Mouse (Mus musculus): ENCODE measurements around the gene Npnt. TPM values are rescaled to one million over a fixed set of nuclear protein-coding genes. Genes with fewer than 3 reads are reported as not detected.

Npnt gene
- polyA plus RNA-seq, 1 experiment, result 123 TPM

DNA sequence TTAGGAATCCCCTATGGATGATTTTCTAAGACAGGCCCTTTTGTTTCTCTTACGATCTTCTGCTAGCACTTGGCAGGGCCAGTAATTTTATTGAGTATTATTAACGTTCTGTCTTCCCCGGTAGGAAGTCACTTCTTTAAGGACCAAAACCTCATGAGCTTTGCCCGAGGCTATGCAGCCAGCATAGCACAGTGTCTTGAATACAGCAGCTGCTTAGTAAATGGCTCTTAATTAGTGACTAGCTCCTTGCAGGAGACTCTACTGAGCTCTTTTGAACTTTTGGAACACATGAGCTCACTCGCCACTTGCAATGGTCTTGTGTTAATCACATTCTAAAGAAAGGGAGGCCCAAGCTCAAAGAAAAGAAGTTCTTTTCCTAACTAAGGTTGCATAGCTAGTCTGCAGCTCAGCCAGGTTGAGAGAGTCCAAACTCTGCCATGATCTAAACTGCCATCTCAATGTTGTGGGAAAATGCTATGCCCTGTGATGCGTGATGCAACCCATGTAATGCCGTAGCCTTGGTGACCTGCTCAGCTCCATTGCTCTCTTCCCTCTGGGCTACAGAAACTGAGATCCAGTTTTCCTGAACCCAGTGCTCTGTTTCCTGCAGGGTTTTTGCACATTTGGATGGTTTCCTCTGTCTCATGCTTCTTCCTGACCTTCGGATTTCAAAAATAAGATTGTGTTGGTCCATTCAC is 42.4 kb downstream of the Npnt start:
- no peaks in the 10 kb centered on the region for H3K27me3 ChIP-seq (ENCODE audit: control insufficient read depth, insufficient read depth, insufficient read length)
- no peak for TF ChIP-seq USF1 (IDR thresholded peaks at IDR 0.05; ENCODE audit: low read depth)
- no peak for TF ChIP-seq E2F4 (IDR thresholded peaks at IDR 0.05; ENCODE audit: insufficient read depth)
- no peak overlapping the region for H3K4me2 ChIP-seq (ENCODE audit: low read depth)
- H3K79me2 ChIP-seq (ENCODE audit: control insufficient read depth, insufficient read depth), result no peaks in the 10 kb centered on the region
- peaks cover 2% of the 10 kb centered on the region for H3K36me3 ChIP-seq (ENCODE audit: control insufficient read depth, insufficient read depth)
- H3ac ChIP-seq (ENCODE audit: control insufficient read depth, insufficient read length), result no peak overlapping the region
- H3K4me3 ChIP-seq, result no peak overlapping the region

DNA sequence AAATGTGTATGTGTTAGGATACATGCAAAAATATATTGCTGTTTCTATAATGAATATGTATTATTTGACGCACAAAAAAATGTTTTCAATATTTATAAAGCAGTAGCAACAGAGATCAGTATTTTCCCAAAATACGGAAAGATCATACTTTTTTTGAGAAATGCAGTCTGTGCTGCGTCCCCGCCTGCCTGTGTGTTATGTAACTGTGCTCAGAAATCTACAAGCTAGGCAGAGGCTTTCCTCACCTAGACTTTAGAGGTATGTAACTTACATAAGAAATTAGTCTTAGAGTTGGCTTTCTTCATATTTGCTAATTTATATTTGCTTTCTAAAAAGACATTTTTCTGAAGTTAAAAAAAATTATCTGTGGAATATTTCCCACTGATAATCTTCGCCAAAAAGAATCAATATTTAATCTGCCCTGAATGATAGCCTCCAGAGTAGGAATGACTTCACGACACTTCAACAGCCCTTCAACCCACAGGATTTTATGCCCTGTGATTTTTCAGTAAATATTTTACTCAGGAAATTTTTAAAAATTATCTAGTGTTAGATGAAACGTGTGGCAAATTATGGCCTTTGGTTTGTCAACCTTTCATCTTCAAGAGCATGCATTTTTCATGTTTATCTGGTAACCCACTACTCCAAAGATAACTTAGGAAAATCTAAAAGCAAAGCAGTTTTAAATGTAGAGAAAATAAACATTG is 44.7 kb downstream of the Npnt start:
- no peaks in the 10 kb centered on the region for H3K27me3 ChIP-seq (ENCODE audit: control insufficient read depth, insufficient read depth, insufficient read length)
- no peak overlapping the region for H3ac ChIP-seq (ENCODE audit: control insufficient read depth, insufficient read length)
- no peak overlapping the region for H3K4me3 ChIP-seq
- H3K4me2 ChIP-seq (ENCODE audit: low read depth), result no peak overlapping the region
- no peaks in the 10 kb centered on the region for H3K79me2 ChIP-seq (ENCODE audit: control insufficient read depth, insufficient read depth)
- TF ChIP-seq SRF (IDR thresholded peaks at IDR 0.05; ENCODE audit: control insufficient read depth, insufficient read length, low read depth), result no peak
- no peak for TF ChIP-seq POLR2AphosphoS2 (IDR thresholded peaks at IDR 0.05; ENCODE audit: insufficient read length, low read depth)
- TF ChIP-seq USF1 (IDR thresholded peaks at IDR 0.05; ENCODE audit: low read depth), result no peak
- no peak for TF ChIP-seq TCF3 (IDR thresholded peaks at IDR 0.05; ENCODE audit: insufficient read length, low read depth)
- TF ChIP-seq TCF12 (IDR thresholded peaks at IDR 0.05; ENCODE audit: insufficient read depth, poor library complexity, severe bottlenecking), result no peak
- no peak for TF ChIP-seq MYOD1 (IDR thresholded peaks at IDR 0.05; ENCODE audit: control insufficient read depth in 1 of 3, insufficient read length in 2 of 3, low read depth in 2 of 3)
- no peak for TF ChIP-seq POLR2A (IDR thresholded peaks at IDR 0.05; ENCODE audit: insufficient read length, low read depth)
- TF ChIP-seq CEBPB (IDR thresholded peaks at IDR 0.05; ENCODE audit: insufficient read depth, poor library complexity, severe bottlenecking), result no peak
- no peak for TF ChIP-seq REST (IDR thresholded peaks at IDR 0.05; ENCODE audit: insufficient read depth, insufficient read length)
- no peak for TF ChIP-seq MAX (IDR thresholded peaks at IDR 0.05; ENCODE audit: low read depth)
- TF ChIP-seq E2F4 (IDR thresholded peaks at IDR 0.05; ENCODE audit: insufficient read depth), result no peak
- no peak for TF ChIP-seq MYOG (IDR thresholded peaks at IDR 0.05; ENCODE audit: control insufficient read depth in 1 of 3, insufficient read depth in 1 of 3, insufficient read length in 2 of 3, low read depth in 2 of 3)
- peaks cover 6% of the 10 kb centered on the region for H3K36me3 ChIP-seq (ENCODE audit: control insufficient read depth, insufficient read depth)

DNA sequence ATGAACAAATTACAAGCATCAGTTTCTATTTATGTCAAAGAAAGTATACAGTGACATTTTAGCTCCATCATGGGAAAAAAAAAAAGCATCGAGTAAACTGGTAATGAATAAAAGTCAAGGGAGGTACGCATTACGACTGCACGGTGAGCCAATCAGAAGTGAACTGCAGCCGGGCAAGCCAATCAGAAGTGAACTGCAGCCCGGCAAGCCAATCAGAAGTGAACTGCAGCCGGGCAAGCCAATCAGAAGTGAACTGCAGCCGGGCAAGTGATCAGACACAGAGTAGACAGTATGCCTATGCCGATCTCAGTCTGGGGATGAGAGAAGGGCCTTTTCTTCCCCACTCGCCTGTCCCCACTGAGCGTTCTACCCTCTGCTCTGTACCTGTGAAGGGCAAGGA is 46.7 kb downstream of the Npnt start:
- Histone ChIP-seq H3K36me3 (ENCODE audit: control insufficient read depth, insufficient read depth) (peaks cover 6% of the 10 kb centered on the region), H3ac (ENCODE audit: control insufficient read depth, insufficient read length) (no peak overlapping the region), H3K4me2 (ENCODE audit: low read depth) (no peak overlapping the region), H3K4me3 (no peak overlapping the region), H3K79me2 (ENCODE audit: control insufficient read depth, insufficient read depth) (no peaks in the 10 kb centered on the region), H3K27me3 (ENCODE audit: control insufficient read depth, insufficient read depth, insufficient read length) (no peaks in the 10 kb centered on the region)
- TF ChIP-seq TCF12 (IDR thresholded peaks at IDR 0.05; ENCODE audit: insufficient read depth, poor library complexity, severe bottlenecking), result no peak
- TF ChIP-seq MYOD1 (IDR thresholded peaks at IDR 0.05; ENCODE audit: control insufficient read depth in 1 of 3, insufficient read length in 2 of 3, low read depth in 2 of 3), result no peak
- no peak for TF ChIP-seq USF1 (IDR thresholded peaks at IDR 0.05; ENCODE audit: low read depth)
- no peak for TF ChIP-seq CEBPB (IDR thresholded peaks at IDR 0.05; ENCODE audit: insufficient read depth, poor library complexity, severe bottlenecking)
- TF ChIP-seq POLR2A (IDR thresholded peaks at IDR 0.05; ENCODE audit: insufficient read length, low read depth), result no peak
- TF ChIP-seq POLR2AphosphoS2 (IDR thresholded peaks at IDR 0.05; ENCODE audit: insufficient read length, low read depth), result no peak
- no peak for TF ChIP-seq MYOG (IDR thresholded peaks at IDR 0.05; ENCODE audit: control insufficient read depth in 1 of 3, insufficient read depth in 1 of 3, insufficient read length in 2 of 3, low read depth in 2 of 3)
- no peak for TF ChIP-seq SRF (IDR thresholded peaks at IDR 0.05; ENCODE audit: control insufficient read depth, insufficient read length, low read depth)
- no peak for TF ChIP-seq REST (IDR thresholded peaks at IDR 0.05; ENCODE audit: insufficient read depth, insufficient read length)
- no peak for TF ChIP-seq E2F4 (IDR thresholded peaks at IDR 0.05; ENCODE audit: insufficient read depth)
- no peak for TF ChIP-seq TCF3 (IDR thresholded peaks at IDR 0.05; ENCODE audit: insufficient read length, low read depth)
- no peak for TF ChIP-seq MAX (IDR thresholded peaks at IDR 0.05; ENCODE audit: low read depth)

DNA sequence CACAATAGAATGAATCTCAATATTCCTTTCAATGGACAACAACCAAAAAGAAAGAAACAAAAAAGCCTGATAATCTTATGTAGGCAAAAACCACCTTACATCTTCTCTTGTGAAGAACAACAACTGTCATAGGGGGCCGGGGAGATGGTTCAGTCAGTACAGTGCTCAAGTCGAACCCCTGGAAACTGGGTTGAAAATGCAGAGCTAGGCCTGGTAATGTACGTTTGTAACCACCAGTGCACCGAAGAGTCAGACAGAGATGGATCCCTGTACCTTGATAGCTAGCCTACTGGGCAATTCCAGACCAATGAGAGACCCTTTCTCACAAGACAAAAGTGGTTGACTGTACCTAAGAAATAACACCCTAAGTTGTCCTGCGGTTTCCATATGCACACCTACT is 47.2 kb downstream of the Npnt start:
- Histone ChIP-seq H3K4me3 (no peak overlapping the region), H3K79me2 (ENCODE audit: control insufficient read depth, insufficient read depth) (no peaks in the 10 kb centered on the region), H3K4me2 (ENCODE audit: low read depth) (no peak overlapping the region), H3ac (ENCODE audit: control insufficient read depth, insufficient read length) (no peak overlapping the region), H3K36me3 (ENCODE audit: control insufficient read depth, insufficient read depth) (peaks cover 6% of the 10 kb centered on the region), H3K27me3 (ENCODE audit: control insufficient read depth, insufficient read depth, insufficient read length) (no peaks in the 10 kb centered on the region)
- TF ChIP-seq SRF (IDR thresholded peaks at IDR 0.05; ENCODE audit: control insufficient read depth, insufficient read length, low read depth) (no peak), MYOD1 (IDR thresholded peaks at IDR 0.05; ENCODE audit: control insufficient read depth in 1 of 3, insufficient read length in 2 of 3, low read depth in 2 of 3) (no peak), E2F4 (IDR thresholded peaks at IDR 0.05; ENCODE audit: insufficient read depth) (no peak)

DNA sequence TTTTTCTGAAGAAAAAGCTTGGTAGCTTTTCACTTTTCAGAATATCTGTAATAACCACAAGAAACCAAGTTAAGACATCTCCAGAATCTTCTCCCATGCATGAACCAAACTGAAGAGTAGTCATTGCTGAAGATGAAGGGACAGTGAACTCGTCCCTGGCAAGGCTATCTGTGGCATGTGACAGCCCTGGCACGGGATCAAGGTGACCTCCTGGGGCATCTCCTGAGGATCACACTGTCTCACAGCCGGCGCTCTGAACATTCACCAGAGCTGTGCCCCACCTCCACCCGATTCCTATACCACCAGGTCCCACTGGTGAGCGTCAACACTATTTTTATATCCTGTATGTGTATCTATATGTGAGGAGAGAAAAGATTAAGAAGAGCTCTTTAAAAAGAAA is 47.9 kb downstream of the Npnt start:
- Histone ChIP-seq H3K4me2 (ENCODE audit: low read depth) (no peak overlapping the region), H3K79me2 (ENCODE audit: control insufficient read depth, insufficient read depth) (no peaks in the 10 kb centered on the region), H3K4me3 (no peak overlapping the region), H3K27me3 (ENCODE audit: control insufficient read depth, insufficient read depth, insufficient read length) (no peaks in the 10 kb centered on the region), H3ac (ENCODE audit: control insufficient read depth, insufficient read length) (no peak overlapping the region), H3K36me3 (ENCODE audit: control insufficient read depth, insufficient read depth) (peaks cover 6% of the 10 kb centered on the region)
- TF ChIP-seq TCF12 (IDR thresholded peaks at IDR 0.05; ENCODE audit: insufficient read depth, poor library complexity, severe bottlenecking), result no peak
- no peak for TF ChIP-seq CEBPB (IDR thresholded peaks at IDR 0.05; ENCODE audit: insufficient read depth, poor library complexity, severe bottlenecking)
- no peak for TF ChIP-seq SRF (IDR thresholded peaks at IDR 0.05; ENCODE audit: control insufficient read depth, insufficient read length, low read depth)
- no peak for TF ChIP-seq POLR2A (IDR thresholded peaks at IDR 0.05; ENCODE audit: insufficient read length, low read depth)
- TF ChIP-seq MAX (IDR thresholded peaks at IDR 0.05; ENCODE audit: low read depth), result no peak
- TF ChIP-seq USF1 (IDR thresholded peaks at IDR 0.05; ENCODE audit: low read depth), result no peak
- no peak for TF ChIP-seq MYOG (IDR thresholded peaks at IDR 0.05; ENCODE audit: control insufficient read depth in 1 of 3, insufficient read depth in 1 of 3, insufficient read length in 2 of 3, low read depth in 2 of 3)
- TF ChIP-seq TCF3 (IDR thresholded peaks at IDR 0.05; ENCODE audit: insufficient read length, low read depth), result no peak
